In genomic region chr4:83323201-83323903, GRCm38 (mm10) we compare ENCODE assay signal across 8 mouse cellular contexts. TPM values are rescaled to one million over a fixed set of nuclear protein-coding genes. Genes with fewer than 3 reads are reported as not detected.
DNase-seq lines count a peak whose midpoint lies in the region; TF ChIP-seq lines count a peak whose summit lies in the region.

No protein-coding gene starts in this region.

- peak overlapping the region; percentile 87 to 90 for H3K4me3 ChIP-seq in ES-E14 (ENCODE audit: insufficient read depth in 1 of 2, low read depth in 1 of 2, low read length in 2 of 2, poor library complexity in 1 of 2, severe bottlenecking in 1 of 2)
- H3K4me3 ChIP-seq in cerebellum, adult 2 months (replicated peaks; ENCODE audit: insufficient read depth, low read depth, low read length) = peak overlapping the region; percentile 83
- H3K4me3 ChIP-seq in hindbrain, embryonic 10.5 days = peak overlapping the region; percentile 81

- no peaks in the 10 kb centered on the region for H3K9me3 ChIP-seq in ES-E14 (ENCODE audit: control insufficient read depth, insufficient read depth, low read depth, low read length)
- H3K9me3 ChIP-seq in hindbrain, embryonic 10.5 days = no peaks in the 10 kb centered on the region

- peaks cover 14 to 16% of the 10 kb centered on the region in 2 experiments for H3K4me1 ChIP-seq in ES-E14 (ENCODE audit: control insufficient read depth in 2 of 2, insufficient read depth in 2 of 2, low read length in 2 of 2, poor library complexity in 1 of 2)
- H3K4me1 ChIP-seq in cerebellum, adult 2 months (ENCODE audit: control insufficient read depth, insufficient read depth, low read length) = 0 out of 2 replicates have a peak, but pooled peaks cover 2% of the 10 kb centered on the region
- peaks cover 17% of the 10 kb centered on the region for H3K4me1 ChIP-seq in hindbrain, embryonic 10.5 days (replicated peaks)

- DNase-seq in ES-E14 (ENCODE audit: low read depth, low spot score) = peak; percentile 55
- peak; percentile 49 to 58 for DNase-seq in cerebellum, adult 2 months
- peak; percentile 43 to 54 for DNase-seq in frontal cortex, adult 2 months (ENCODE audit: extremely low spot score in 1 of 2, low spot score in 1 of 2)
- peak; percentile 83 for DNase-seq in hindbrain, embryonic 10.5 days (ENCODE audit: low spot score)
- DNase-seq in layer of hippocampus, postnatal 10 days (ENCODE audit: low spot score in 2 of 2) = peak; percentile 65 to 79
- peak; percentile 86 for DNase-seq in lung, postnatal 14 days
- peak; percentile 85 for DNase-seq in ovary, postnatal 36 days (ENCODE audit: low spot score)
- DNase-seq in thymus, postnatal 14 days = peak; percentile 79

- H3K27me3 ChIP-seq in cerebellum, adult 2 months (ENCODE audit: control insufficient read depth, insufficient read depth, low read length) = no peaks in the 10 kb centered on the region
- peaks cover 28% of the 10 kb centered on the region for H3K27me3 ChIP-seq in hindbrain, embryonic 10.5 days (ENCODE audit: insufficient read depth, poor library complexity, severe bottlenecking)

- H3K36me3 ChIP-seq in ES-E14 (ENCODE audit: control insufficient read depth, insufficient read depth, low read length, poor library complexity, severe bottlenecking) = no peaks in the 10 kb centered on the region
- no peaks in the 10 kb centered on the region for H3K36me3 ChIP-seq in hindbrain, embryonic 10.5 days

- 9% methylated on average over 48 of the region's 48 CpGs for WGBS in cerebellum, adult 2 months
- WGBS in hindbrain, embryonic 10.5 days = 3% methylated on average over 48 of the region's 48 CpGs

- no peak for TF ChIP-seq CTCF in cerebellum, adult 2 months (IDR thresholded peaks at IDR 0.05; ENCODE audit: borderline replicate concordance, insufficient read depth, low read depth, low read length)

- H3K9ac ChIP-seq in ES-E14 (ENCODE audit: insufficient read depth, low read depth, low read length, poor library complexity, severe bottlenecking) = peak overlapping the region; percentile 78

- TF ChIP-seq POLR2A in cerebellum, adult 2 months (IDR thresholded peaks at IDR 0.05; ENCODE audit: borderline replicate concordance, insufficient read depth, low read length) = no peak

- in situ Hi-C loops in ES-E14 (cut with MboI; ENCODE audit: low sequenced_read_pairs in 2 of 2, unreplicated experiment in 2 of 2) = no loop called here

- H3K27ac ChIP-seq in ES-E14 (ENCODE audit: insufficient read depth, low read depth, low read length, poor library complexity, severe bottlenecking) = peak overlapping the region; percentile 56
- H3K27ac ChIP-seq in cerebellum, adult 2 months (ENCODE audit: insufficient read depth, low read length) = no peak overlapping the region
- peak overlapping the region; percentile 80 for H3K27ac ChIP-seq in hindbrain, embryonic 10.5 days

TF ChIP-seq in ES-E14, 5 proteins besides CTCF, POLR2A, EP300 and RAD21:
- TF ChIP-seq ZC3H11A (IDR thresholded peaks at IDR 0.05; ENCODE audit: borderline replicate concordance, low read depth, low read length) = no peak
- no peak for TF ChIP-seq HCFC1 (IDR thresholded peaks at IDR 0.05; ENCODE audit: borderline replicate concordance, insufficient read depth, low read length)
- TF ChIP-seq CHD2 (IDR thresholded peaks at IDR 0.05; ENCODE audit: low read depth, low read length) = no peak
- TF ChIP-seq ZNF384 (IDR thresholded peaks at IDR 0.05; ENCODE audit: low read depth, low read length) = no peak
- no peak for TF ChIP-seq MAFK (IDR thresholded peaks at IDR 0.05; ENCODE audit: insufficient read depth, low read depth, low read length)

RNA-seq across cellular contexts. Expression of gene Ttc39b, which starts 0.7 kb away (rescaled TPM):
- 65.6 and 76.2 TPM in 2 replicates for total RNA-seq in ES-E14 (2012; rRNA removed)
- 23.7 and 24.3 TPM in 2 replicates for polyA plus RNA-seq in cerebellum, adult 2 months (2012; rRNA removed)
- polyA plus RNA-seq in frontal cortex, adult 2 months (2012; rRNA removed) = 17.1 and 19.1 TPM in 2 replicates
- polyA plus RNA-seq in hindbrain, embryonic 10.5 days (2016; fragmentation: Nextera tagmentation; extraction: Ambion mirVana) = 1.8 and 2.5 TPM in 2 replicates
- total RNA-seq in layer of hippocampus, postnatal 10 days (2021) = 10 to 100 TPM; 26.1 to 28.9 TPM
